Mouse (Mus musculus) urinary bladder, adult 18-20 months (tissue): Measurements from ENCODE around the gene Gm10322.

Experiments used
- DNase-seq, 2 experiments: peaks; one replicate each; pipeline ENCODE4 v3.0.0; 2022; ENCODE audit warnings: low spot score in 2 of 2, mixed read lengths in 2 of 2

Gene Gm10322

GRCm38 (mm10) chr10:59646821-59647378 is 31.0 kb downstream of the Gm10322 start:
- no peak for DNase-seq

- DNase-seq = no peak
Measured at GRCm38 (mm10) chr10:59656799-59657198, 40.9 kb downstream of the Gm10322 start.

GRCm38 (mm10) chr10:59664765-59665164 is 48.9 kb downstream of the Gm10322 start:
- no peak for DNase-seq

- no peak for DNase-seq
Measured at GRCm38 (mm10) chr10:59665503-59666291, 49.8 kb downstream of the Gm10322 start.
